Mouse (Mus musculus): ENCODE results near the gene Clock.

DNA sequence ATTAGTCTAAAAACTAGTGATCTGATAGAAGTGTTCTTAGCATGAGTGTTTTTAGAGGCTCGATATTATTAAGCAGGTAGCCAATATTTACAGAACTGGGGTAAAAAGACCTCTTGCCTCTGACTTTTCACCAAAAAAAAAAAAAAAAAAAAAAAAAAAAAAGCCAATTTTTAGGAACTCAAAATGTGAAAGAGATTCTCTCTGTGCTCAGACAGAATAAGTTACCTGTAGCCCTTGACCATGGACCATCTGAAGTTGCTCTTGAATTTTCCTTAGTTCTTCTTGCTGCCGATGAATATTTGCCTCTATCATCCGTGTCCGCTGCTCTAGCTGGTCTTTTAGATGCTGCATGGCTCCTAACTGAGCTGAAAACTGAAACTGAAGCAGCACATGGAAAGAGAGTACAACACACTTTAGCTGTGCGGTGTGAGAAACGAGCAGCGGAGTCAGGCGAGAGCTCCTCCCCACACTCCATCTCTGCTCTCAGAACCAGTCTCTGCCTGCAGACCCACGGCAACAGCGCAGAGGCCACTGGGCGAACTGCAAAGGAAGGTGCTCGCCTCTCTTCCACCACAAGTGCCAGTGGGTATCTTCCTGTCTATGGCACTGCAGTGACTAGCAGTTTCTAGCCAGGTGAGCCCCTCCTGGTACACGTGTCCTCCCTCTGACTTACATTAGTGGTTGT lies 73.3 kb downstream of the Clock start:
- TF ChIP-seq GATA1 (IDR thresholded peaks at IDR 0.05; ENCODE audit: borderline replicate concordance, low read length) (no peak), FLI1 (IDR thresholded peaks at IDR 0.05; ENCODE audit: low read length) (no peak)
